Mouse (Mus musculus): ENCODE results near the gene Lgr4. TPM values are rescaled to one million over a fixed set of nuclear protein-coding genes. Genes with fewer than 3 reads are reported as not detected.

The Lgr4 gene
- total RNA-seq (2012; rRNA removed): 4.3 TPM in 2 replicates
- 1 to 10 TPM in 1 of 2 experiments, not detected in 1; 4.5 TPM for polyA plus RNA-seq (2012; ENCODE audit: insufficient read depth in 1 of 2, insufficient read length in 2 of 2, low read depth in 1 of 2, low replicate concordance in 2 of 2, missing spikeins in 1 of 2)

DNA sequence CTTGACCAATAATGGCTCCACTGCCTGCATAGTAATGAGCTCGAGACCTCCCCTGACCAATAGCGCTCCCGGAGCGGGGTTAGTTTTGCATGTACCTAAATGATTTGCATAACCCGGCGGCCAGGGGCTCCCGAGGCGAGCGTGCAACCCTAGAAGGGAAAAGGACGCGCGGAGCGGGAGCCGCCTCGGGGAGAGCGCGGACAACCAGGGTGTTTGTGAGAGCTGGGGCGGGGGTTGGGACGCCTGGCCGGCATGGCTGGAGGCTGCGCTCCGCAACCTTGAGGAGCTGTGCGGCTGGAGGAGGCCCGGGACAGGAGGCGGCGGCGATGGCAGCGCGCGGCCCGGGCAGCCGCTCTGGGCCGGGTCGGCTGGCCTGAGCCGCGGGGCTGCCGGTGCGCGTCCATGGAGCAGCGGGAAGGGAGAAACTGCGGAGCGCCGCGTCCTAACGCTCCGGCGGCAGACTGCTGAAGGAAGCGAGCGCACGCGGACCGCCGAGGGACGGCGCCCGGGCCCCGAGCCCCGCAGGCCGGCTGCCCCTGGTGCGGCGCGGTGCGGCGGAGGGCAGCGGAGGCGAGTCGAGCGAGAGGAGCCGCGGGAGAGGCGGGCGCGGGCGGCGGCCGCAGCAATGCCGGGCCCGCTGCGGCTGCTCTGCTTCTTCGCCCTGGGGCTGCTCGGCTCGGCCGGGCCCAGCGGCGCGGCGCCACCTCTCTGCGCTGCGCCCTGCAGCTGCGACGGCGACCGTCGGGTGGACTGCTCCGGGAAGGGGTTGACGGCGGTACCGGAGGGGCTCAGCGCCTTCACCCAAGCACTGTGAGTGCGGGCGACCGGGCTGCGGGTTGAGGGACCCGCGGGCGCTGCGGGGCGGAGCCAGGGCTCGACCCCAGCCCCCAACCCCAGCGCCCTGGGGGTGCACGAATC is at the start of gene Lgr4:
Gene Lgr4, plus strand, starts transcription at position 152 of the 918 bp plus-strand sequence.
- peak within 1 kb of the TSS; percentile 87 for H3K9ac ChIP-seq (ENCODE audit: control insufficient read depth, low read depth, low read length, poor library complexity, severe bottlenecking)
- H3K27me3 ChIP-seq (ENCODE audit: control insufficient read depth in 1 of 2, insufficient read depth in 2 of 2, low read length in 2 of 2): no peaks in the 10 kb centered on the region
- H3K27ac ChIP-seq (ENCODE audit: control insufficient read depth, low read depth, low read length): peak within 1 kb of the TSS; percentile 74
- peaks cover 6% of the 10 kb centered on the region; the same call in 1 of the 2 replicates for H3K79me2 ChIP-seq (ENCODE audit: control insufficient read depth, insufficient read depth, low read length, poor library complexity)
- H3K36me3 ChIP-seq (ENCODE audit: control insufficient read depth in 1 of 2, insufficient read depth in 2 of 2, low read length in 2 of 2): peaks cover 0 to 17% of the 10 kb centered on the region in 2 experiments; a peak in 2 of 4 replicates
- H3K4me1 ChIP-seq (ENCODE audit: control insufficient read depth in 1 of 2, insufficient read depth in 2 of 2, low read length in 2 of 2): peaks cover 12 to 20% of the 10 kb centered on the region in 2 experiments; a peak in 3 of 4 replicates
- no peaks in the 10 kb centered on the region for H3K9me3 ChIP-seq (replicated peaks; ENCODE audit: insufficient read depth, low read length)
- peak within 1 kb of the TSS; percentile 83 to 84 for H3K4me3 ChIP-seq (ENCODE audit: control insufficient read depth in 1 of 2, insufficient read depth in 1 of 2, low read depth in 2 of 2, low read length in 2 of 2)
- peak; percentile 98 for DNase-seq (ENCODE audit: low read depth, low spot score)
- 0 out of 2 replicates have a peak, but pooled peaks have one; percentile 16 for TF ChIP-seq NRF1 (IDR thresholded peaks at IDR 0.05; ENCODE audit: insufficient read depth, low read depth, low read length, poor library complexity, severe bottlenecking)
- TF ChIP-seq RAD21 (IDR thresholded peaks at IDR 0.05; ENCODE audit: low read depth, low read length): no peak
- TF ChIP-seq ZNF384 (IDR thresholded peaks at IDR 0.05; ENCODE audit: low read depth, low read length): no peak
- TF ChIP-seq MAX (IDR thresholded peaks at IDR 0.05; ENCODE audit: low read length): no peak
- no peak for TF ChIP-seq ETS1 (IDR thresholded peaks at IDR 0.05; ENCODE audit: low read depth, low read length)
- peak; percentile 74; the same call in 1 of the 2 replicates for TF ChIP-seq POLR2AphosphoS2 (IDR thresholded peaks at IDR 0.05; ENCODE audit: low read length)
- no peak for TF ChIP-seq HCFC1 (IDR thresholded peaks at IDR 0.05; ENCODE audit: low read depth, low read length)
- peak; percentile 54 for TF ChIP-seq TCF12 (IDR thresholded peaks at IDR 0.05; ENCODE audit: low read depth, low read length)
- TF ChIP-seq MXI1 (IDR thresholded peaks at IDR 0.05; ENCODE audit: low read depth, low read length): peak; percentile 35
- TF ChIP-seq POLR2AphosphoS5 (IDR thresholded peaks at IDR 0.05; ENCODE audit: borderline replicate concordance, low read depth, low read length): no peak
- TF ChIP-seq USF2 (IDR thresholded peaks at IDR 0.05; ENCODE audit: borderline replicate concordance in 1 of 2, insufficient read depth in 1 of 2, low read depth in 1 of 2, low read length in 2 of 2): no peak
- TF ChIP-seq SMC3 (IDR thresholded peaks at IDR 0.05; ENCODE audit: low read depth, low read length): no peak
- peak; percentile 73; the same call in 1 of the 2 replicates for TF ChIP-seq TBP (IDR thresholded peaks at IDR 0.05; ENCODE audit: low read depth, low read length)
- TF ChIP-seq USF1 (IDR thresholded peaks at IDR 0.05; ENCODE audit: low read depth, low read length): peak; percentile 35; the same call in 1 of the 2 replicates
- peak; percentile 59 to 84 for TF ChIP-seq POLR2A (IDR thresholded peaks at IDR 0.05; ENCODE audit: control insufficient read depth in 1 of 2, insufficient read depth in 1 of 2, low read depth in 1 of 2, low read length in 2 of 2, poor library complexity in 1 of 2)
- 0 out of 2 replicates have a peak, but pooled peaks have one; percentile 23 for TF ChIP-seq MYC (IDR thresholded peaks at IDR 0.05; ENCODE audit: low read depth, low read length)
- TF ChIP-seq NELFE (IDR thresholded peaks at IDR 0.05; ENCODE audit: low read depth, low read length): peak; percentile 85
- TF ChIP-seq SIN3A (IDR thresholded peaks at IDR 0.05; ENCODE audit: low read length): peak; percentile 54; the same call in 1 of the 2 replicates
- TF ChIP-seq ELF1 (IDR thresholded peaks at IDR 0.05; ENCODE audit: low read depth, low read length): no peak
- TF ChIP-seq MYB (IDR thresholded peaks at IDR 0.05; ENCODE audit: low read depth, low read length): no peak
- no peak for TF ChIP-seq CTCF (IDR thresholded peaks at IDR 0.05 in 2 of 3, conservative IDR thresholded peaks at IDR 0.05 in 1 of 3; ENCODE audit: control insufficient read depth in 1 of 3, insufficient read depth in 1 of 3, low read depth in 2 of 3, low read length in 3 of 3, poor library complexity in 1 of 3, severe bottlenecking in 1 of 3)
- TF ChIP-seq GATA1 (IDR thresholded peaks at IDR 0.05; ENCODE audit: low read depth, low read length): no peak
- no peak for TF ChIP-seq TAL1 (IDR thresholded peaks at IDR 0.05; ENCODE audit: low read length)
- no peak for TF ChIP-seq CHD2 (IDR thresholded peaks at IDR 0.05; ENCODE audit: low read length)
- TF ChIP-seq E2F4 (IDR thresholded peaks at IDR 0.05; ENCODE audit: borderline replicate concordance, low read depth, low read length): no peak
- TF ChIP-seq GABPA (IDR thresholded peaks at IDR 0.05; ENCODE audit: low read depth, low read length): no peak
- TF ChIP-seq RCOR1 (IDR thresholded peaks at IDR 0.05; ENCODE audit: low read depth, low read length): no peak
- no peak for TF ChIP-seq ZKSCAN1 (IDR thresholded peaks at IDR 0.05; ENCODE audit: low read depth, low read length)
- 0 out of 2 replicates have a peak, but pooled peaks have one; percentile 48 for TF ChIP-seq MAZ (IDR thresholded peaks at IDR 0.05; ENCODE audit: low read depth, low read length)
- TF ChIP-seq MEF2A (IDR thresholded peaks at IDR 0.05; ENCODE audit: extremely low read depth, insufficient replicate concordance, low read depth, low read length, poor library complexity, severe bottlenecking): no peak
- no peak for TF ChIP-seq EP300 (IDR thresholded peaks at IDR 0.05; ENCODE audit: low read depth in 1 of 2, low read length in 2 of 2)
- no peak for TF ChIP-seq ZC3H11A (IDR thresholded peaks at IDR 0.05; ENCODE audit: low read depth, low read length)
- TF ChIP-seq MAFK (IDR thresholded peaks at IDR 0.05; ENCODE audit: borderline replicate concordance, low read depth, low read length): no peak
- TF ChIP-seq UBTF (IDR thresholded peaks at IDR 0.05; ENCODE audit: borderline replicate concordance, insufficient read depth, low read depth, low read length): peak; percentile 75

All from MEL (cell line).